Mouse (Mus musculus) right cerebral cortex, postnatal 25 days (tissue): ENCODE measurements at regions not wholly inside any gene's neighbourhood (a gene's known extent, or its start where the extent isn't known, plus 50 kb on each side); places are given as distances from the start of the nearest gene placed in this dataset.

Experiments used
- DNase-seq: peaks from one replicate; pipeline ENCODE4 v3.0.0; 2022

DNA sequence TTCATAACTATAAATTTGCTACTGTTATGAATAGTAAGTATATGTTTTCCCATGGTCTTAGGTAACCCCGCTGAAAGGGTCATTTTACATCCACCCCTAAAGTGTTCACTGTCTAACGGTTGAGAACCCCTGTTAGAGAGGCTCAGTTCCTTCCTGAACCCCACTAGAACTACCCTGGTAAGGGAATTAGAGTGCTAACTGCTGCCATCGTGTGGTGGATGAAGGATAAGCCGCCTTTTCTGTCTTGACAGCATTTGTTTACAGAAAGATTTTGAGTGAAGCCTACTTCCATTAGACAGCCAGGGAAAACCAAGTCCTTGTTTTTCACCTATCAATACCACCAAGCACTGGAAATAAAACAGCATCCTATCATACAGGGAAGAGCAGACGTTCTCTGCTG, 90.3 kb upstream of the Tbx22 start:
- DNase-seq: peak; percentile 3
